Mouse (Mus musculus) hindbrain, postnatal 0 days (tissue): ENCODE results near the gene Tor1aip1. TPM values are rescaled to one million over a fixed set of nuclear protein-coding genes. Genes with fewer than 3 reads are reported as not detected.

Experiments used
- ATAC-seq: fragments of 200-750 bp; cut with Nextera tagmentation; 2 replicates; pipeline ENCODE4 v1.8.0; 2017; ENCODE audit warnings: mild to moderate bottlenecking, moderate TSS enrichment, moderate library complexity
- DNase-seq: peaks from one replicate; pipeline ENCODE4 v3.0.0-alpha.2; 2015; ENCODE audit warnings: low spot score
- H3K27ac ChIP-seq: fragments of 300-500 bp; sonication (generic); 2 replicates; pipeline ENCODE4 v1.5.1; 2014; ENCODE audit warnings: mild to moderate bottlenecking
- H3K27me3 ChIP-seq: fragments of 300-500 bp; sonication (generic); 2 replicates; pipeline ENCODE4 v1.6.1; 2014; ENCODE audit warnings: low read length, mixed read lengths; ENCODE audit not compliant: insufficient read depth
- H3K36me3 ChIP-seq: fragments of 300-500 bp; sonication (generic); 2 replicates; pipeline ENCODE4 v1.6.1; 2014; ENCODE audit warnings: low read length, mixed read lengths; ENCODE audit not compliant: insufficient read depth
- H3K4me1 ChIP-seq: fragments of 300-500 bp; sonication (generic); 2 replicates; pipeline ENCODE4 v1.6.1; 2014; ENCODE audit warnings: antibody characterized with exemption, low read length, mixed read lengths; ENCODE audit not compliant: insufficient read depth
- H3K4me2 ChIP-seq: fragments of 300-500 bp; sonication (generic); 2 replicates; pipeline ENCODE4 v1.6.1; 2014; ENCODE audit warnings: low read depth, mild to moderate bottlenecking, low read length, moderate library complexity, mixed read lengths
- H3K4me3 ChIP-seq: fragments of 300-500 bp; sonication (generic); 2 replicates; pipeline ENCODE4 v1.5.1; 2014; ENCODE audit warnings: low read length
- H3K9ac ChIP-seq: fragments of 300-500 bp; sonication (generic); replicated peaks from 2 replicates; pipeline ENCODE4 v1.6.1; 2014; ENCODE audit warnings: mild to moderate bottlenecking, low read length, moderate library complexity, mixed read lengths
- H3K9me3 ChIP-seq: fragments of 300-500 bp; sonication (generic); 2 replicates; pipeline ENCODE4 v1.6.1; 2016; ENCODE audit warnings: low read length, mixed read lengths
- CTCF ChIP-seq: IDR thresholded peaks from 2 replicates; pipeline ENCODE4 v1.5.1; 2016; ENCODE audit warnings: antibody characterized with exemption, control low read depth, low read depth
- WGBS: fragments of 180-500 bp; shearing (Covaris S2); extraction: QIAGEN DNeasy Blood & Tissue Kit; methylation state at CpG from one replicate; pipeline ENCODE4 v1.1.7; 2014; 5-methylcytosine and 5-hydroxymethylcytosine counted together
- polyA plus RNA-seq: library from polyadenylated mRNA; unstranded; fragments of >200 nt; fragmentation: Nextera tagmentation; extraction: Ambion mirVana; gene quantifications from 2 replicates; pipeline ENCODE4 v1.2.1, GENCODE M21; 2015
- total RNA-seq: library from RNA; depleted of rRNA; stranded (reverse); fragments of >200 nt; gene quantifications from 2 replicates; pipeline ENCODE4 v1.2.3, GENCODE M21; 2014; rRNA removed

Tor1aip1 gene
- total RNA-seq (23.1 and 30.5 TPM in 2 replicates), polyA plus RNA-seq (26.9 and 30.1 TPM in 2 replicates)

- TF ChIP-seq CTCF, result peak; percentile 88
- H3K4me1 ChIP-seq, result peaks cover 4% of the 10 kb centered on the region; the same call in 1 of the 2 replicates
- H3K27ac ChIP-seq, result peak within 1 kb of the TSS; percentile 100
- under 1% methylated on average over 59 of the region's 59 CpGs for WGBS
- no peaks in the 10 kb centered on the region for H3K27me3 ChIP-seq
- peak within 1 kb of the TSS; percentile 89 for H3K9ac ChIP-seq
- H3K4me3 ChIP-seq, result peak within 1 kb of the TSS; percentile 85
- DNase-seq (peak; percentile 99), ATAC-seq (peak; percentile 96)
- H3K4me2 ChIP-seq, result peak within 1 kb of the TSS; percentile 70
- peaks cover 6% of the 10 kb centered on the region; the same call in 1 of the 2 replicates for H3K36me3 ChIP-seq
- H3K9me3 ChIP-seq, result no peaks in the 10 kb centered on the region
Observed at GRCm38 (mm10) chr1:156035930-156036737, at the start of gene Tor1aip1. Tor1aip1 (minus strand) TSS chr1:156036480.

- Histone ChIP-seq H3K4me1 (no peaks in the 10 kb centered on the region), H3K27ac (no peak overlapping the region), H3K4me3 (no peak overlapping the region), H3K9me3 (no peaks in the 10 kb centered on the region), H3K9ac (no peak overlapping the region), H3K4me2 (no peak overlapping the region), H3K36me3 (no peaks in the 10 kb centered on the region), H3K27me3 (no peaks in the 10 kb centered on the region)
- ATAC-seq (peak; percentile 66), DNase-seq (peak; percentile 87)
- WGBS, result 50% methylated on average over 5 of the region's 5 CpGs
- TF ChIP-seq CTCF, result peak; percentile 93
Observed at GRCm38 (mm10) chr1:156085770-156086169, 49.5 kb upstream of the Tor1aip1 start.

GRCm38 (mm10) chr1:156084603-156085002 lies 48.3 kb upstream of the Tor1aip1 start:
- 76% methylated on average over 3 of the region's 3 CpGs for WGBS
- Histone ChIP-seq H3K4me3 (no peak overlapping the region), H3K4me2 (no peak overlapping the region), H3K27me3 (no peaks in the 10 kb centered on the region), H3K36me3 (no peaks in the 10 kb centered on the region), H3K9me3 (no peaks in the 10 kb centered on the region), H3K9ac (no peak overlapping the region), H3K27ac (no peak overlapping the region), H3K4me1 (no peaks in the 10 kb centered on the region)
- TF ChIP-seq CTCF, result no peak
- DNase-seq, result no peak
- ATAC-seq, result no peak

- no peak for TF ChIP-seq CTCF
- Histone ChIP-seq H3K4me1 (no peaks in the 10 kb centered on the region), H3K27me3 (no peaks in the 10 kb centered on the region), H3K27ac (no peak overlapping the region), H3K9ac (no peak overlapping the region), H3K36me3 (no peaks in the 10 kb centered on the region), H3K9me3 (no peaks in the 10 kb centered on the region), H3K4me2 (no peak overlapping the region), H3K4me3 (no peak overlapping the region)
- WGBS, result 75% methylated on average over 3 of the region's 3 CpGs
- no peak for DNase-seq
- ATAC-seq, result no peak
Observed at GRCm38 (mm10) chr1:156077655-156078054, 41.4 kb upstream of the Tor1aip1 start.

GRCm38 (mm10) chr1:156076474-156076873 lies 40.2 kb upstream of the Tor1aip1 start:
- Histone ChIP-seq H3K27ac (no peak overlapping the region), H3K4me3 (no peak overlapping the region), H3K36me3 (no peaks in the 10 kb centered on the region), H3K9me3 (no peaks in the 10 kb centered on the region), H3K27me3 (no peaks in the 10 kb centered on the region), H3K4me1 (no peaks in the 10 kb centered on the region), H3K9ac (no peak overlapping the region), H3K4me2 (no peak overlapping the region)
- DNase-seq, result no peak
- no peak for TF ChIP-seq CTCF
- WGBS, result 59% methylated on average over 4 of the region's 4 CpGs
- no peak for ATAC-seq

- H3K4me1 ChIP-seq, result no peaks in the 10 kb centered on the region
- DNase-seq (no peak), ATAC-seq (no peak)
- no peaks in the 10 kb centered on the region for H3K9me3 ChIP-seq
- no peak overlapping the region for H3K9ac ChIP-seq
- no peaks in the 10 kb centered on the region for H3K36me3 ChIP-seq
- no peaks in the 10 kb centered on the region for H3K27me3 ChIP-seq
- H3K4me3 ChIP-seq, result no peak overlapping the region
- H3K27ac ChIP-seq, result no peak overlapping the region
- no peak for TF ChIP-seq CTCF
- WGBS, result 62% methylated on average over 8 of the region's 8 CpGs
- no peak overlapping the region for H3K4me2 ChIP-seq
Observed at GRCm38 (mm10) chr1:156074575-156074974, 38.3 kb upstream of the Tor1aip1 start.
